Mouse (Mus musculus): Measurements from ENCODE around the gene E130308A19Rik.

DNA sequence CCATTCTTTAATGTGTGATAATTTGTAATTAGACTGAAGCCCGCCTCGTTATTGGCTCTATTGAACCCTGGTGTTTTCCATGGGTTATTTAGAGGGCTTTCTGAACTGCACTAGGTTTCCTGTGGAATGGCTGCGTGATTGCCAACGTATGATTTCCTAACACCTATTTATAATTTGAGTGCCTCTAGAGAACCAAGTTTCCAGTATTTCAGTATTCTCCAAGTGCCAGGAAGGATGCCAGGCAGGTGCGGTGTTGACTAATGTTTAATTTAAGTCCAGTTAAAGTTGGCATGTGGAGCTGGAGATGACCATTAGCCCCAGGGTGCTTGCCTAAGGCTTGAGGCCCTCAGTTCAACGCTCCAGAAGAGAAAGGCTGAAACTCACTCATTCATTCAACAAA is 161.1 kb downstream of the E130308A19Rik start:
- TF ChIP-seq CTCF (IDR thresholded peaks at IDR 0.05; ENCODE audit: low read depth): no peak
- no peak for TF ChIP-seq EP300 (IDR thresholded peaks at IDR 0.05; ENCODE audit: low read depth)

Measured in heart, postnatal 0 days (tissue).